Mouse (Mus musculus) urinary bladder, postnatal 25 days (tissue): Measurements from ENCODE around the gene Zfp113.

Experiments
- DNase-seq: peaks from one replicate; pipeline ENCODE4 v3.0.0; 2022; ENCODE audit warnings: low spot score

Gene Zfp113

DNA sequence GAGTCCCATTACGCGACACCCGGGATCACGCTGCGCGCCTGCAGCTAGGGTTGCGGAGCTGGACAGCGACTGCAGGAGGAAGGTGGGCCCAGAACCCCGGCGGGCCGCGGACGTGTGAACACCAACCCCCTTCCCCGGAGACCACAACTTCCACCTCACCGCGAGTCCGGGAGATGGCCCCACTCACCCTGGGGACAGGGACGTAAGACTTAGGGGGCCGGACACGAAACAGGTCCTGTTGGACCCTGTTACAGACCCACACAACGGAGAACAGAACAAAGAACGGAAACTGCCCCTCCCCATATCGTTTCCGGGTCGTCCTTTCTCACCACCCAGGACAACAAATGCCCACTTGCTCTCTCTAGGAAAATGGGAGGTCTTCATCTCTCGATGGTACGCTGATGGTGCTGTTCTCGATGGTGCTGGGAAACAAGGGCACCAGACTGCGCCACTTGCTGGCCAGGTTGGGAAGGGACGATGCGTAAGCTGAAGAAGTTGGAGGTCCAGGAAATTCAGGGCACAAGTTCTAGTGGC, at the start of gene Zfp113:
Gene Zfp113 (minus strand): TSS at position 302 of the 534 bp plus-strand sequence.
- DNase-seq = peak; percentile 66

DNA sequence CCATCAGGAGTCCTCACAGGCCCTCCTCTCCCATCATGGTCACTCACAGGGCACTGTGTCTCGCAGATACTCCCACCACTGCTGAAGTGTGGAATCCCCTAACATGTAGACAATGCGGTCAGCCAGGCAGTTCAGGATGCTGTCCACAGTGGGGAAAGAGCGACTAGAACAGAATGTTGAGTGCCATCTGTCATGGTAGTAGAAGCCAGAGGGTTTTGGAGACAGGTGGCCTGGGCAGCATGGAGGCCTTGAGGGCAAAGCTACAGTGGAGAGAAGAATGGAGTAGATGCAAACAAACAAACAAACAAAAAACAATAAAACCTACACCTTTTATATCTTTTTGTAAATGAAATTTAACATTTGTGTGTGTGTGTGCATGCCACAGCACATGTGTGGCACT, 46.5 kb upstream of the Zfp113 start:
- no peak for DNase-seq

DNA sequence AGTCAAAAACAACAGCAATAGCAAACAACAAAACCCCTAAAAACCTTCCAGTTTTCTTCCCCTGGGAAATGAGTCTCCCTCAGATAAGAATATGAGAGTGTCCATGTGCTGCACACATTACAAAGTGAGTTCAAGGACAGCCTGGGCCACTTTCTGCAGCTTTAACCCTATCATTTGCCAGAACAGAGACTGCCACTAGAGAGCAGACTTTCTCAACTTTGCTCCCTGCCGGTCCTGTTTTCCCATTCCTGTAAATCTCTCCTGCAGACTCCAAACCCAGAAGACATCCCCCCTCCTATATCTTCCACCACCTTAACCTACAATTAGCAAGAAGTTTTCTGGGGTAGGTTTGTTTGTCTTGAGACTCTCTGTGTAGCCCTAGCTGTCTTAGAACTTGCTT, 44.0 kb upstream of the Zfp113 start:
- DNase-seq = no peak

DNA sequence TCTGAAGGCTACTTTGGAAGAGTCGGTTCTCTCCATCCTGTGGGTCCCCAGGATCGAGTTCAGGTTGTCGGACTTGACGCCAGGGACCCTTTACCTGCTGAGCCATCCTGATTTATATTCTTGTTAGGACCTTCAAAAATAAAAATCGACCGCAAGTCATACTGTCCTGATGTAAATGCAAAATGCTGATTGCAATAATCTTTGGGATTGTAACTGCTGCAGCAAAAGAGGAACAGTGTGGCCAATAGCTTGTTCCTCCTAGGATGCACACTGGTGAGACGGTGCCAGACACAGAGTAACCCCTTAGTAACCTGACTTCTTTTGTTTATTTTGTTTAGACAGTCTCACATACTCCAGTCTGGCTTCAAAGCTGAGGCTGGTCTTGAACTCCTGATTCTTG, 39.9 kb upstream of the Zfp113 start:
- DNase-seq = no peak

- DNase-seq = peak; percentile 31
These were observed 39.3 kb upstream of the Zfp113 start for GRCm38 (mm10) chr5:138194755-138195345.

DNA sequence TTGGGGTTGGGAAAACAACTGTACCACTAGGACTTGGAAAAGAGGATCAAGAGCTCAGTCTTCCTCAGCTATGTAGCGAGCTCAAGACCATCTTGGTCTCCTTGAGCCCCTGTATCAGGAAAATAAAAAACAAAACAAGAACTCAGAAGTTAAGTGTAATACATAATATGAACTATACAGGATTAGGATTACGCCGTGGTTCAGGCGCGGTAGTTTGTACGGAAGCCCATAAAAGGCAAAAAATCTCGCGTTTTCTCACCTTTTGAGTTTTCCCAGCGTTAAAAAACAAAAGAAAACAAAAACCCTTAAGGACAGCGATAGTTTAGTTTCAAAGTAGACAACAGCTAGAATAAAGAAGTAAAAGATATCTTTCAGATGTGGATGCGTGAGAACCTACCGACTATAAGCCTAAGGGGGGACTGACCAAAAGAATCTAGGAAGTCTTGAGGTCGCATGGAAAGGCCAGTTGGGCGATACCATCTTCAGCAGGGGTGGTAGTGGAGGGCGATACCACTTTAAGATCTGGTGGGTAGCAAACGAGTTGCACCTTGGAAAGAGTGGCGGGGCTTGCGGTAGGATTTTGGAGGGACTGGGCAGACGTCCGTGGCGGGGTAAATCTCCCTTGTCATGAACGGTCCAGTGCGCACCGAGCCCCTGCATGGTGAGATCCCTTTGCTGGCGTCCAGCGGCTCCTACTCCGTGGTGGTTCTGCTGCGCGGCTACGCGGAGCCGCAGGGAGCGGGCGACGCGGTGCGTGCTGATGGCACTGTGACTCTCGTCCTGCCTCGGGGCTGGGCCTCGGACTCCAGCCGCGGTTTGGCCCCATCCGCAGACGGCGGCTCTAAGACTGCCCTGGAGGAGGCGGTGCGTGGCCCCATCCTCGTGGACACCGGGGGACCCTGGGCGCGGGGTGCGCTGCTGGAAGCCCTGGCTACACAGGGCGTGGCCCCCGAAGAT, 38.5 kb upstream of the Zfp113 start, which contains the start of gene Mblac1:
Gene Mblac1 (plus strand): TSS at position 544 of the 957 bp plus-strand sequence.
- DNase-seq = peak; percentile 77

DNA sequence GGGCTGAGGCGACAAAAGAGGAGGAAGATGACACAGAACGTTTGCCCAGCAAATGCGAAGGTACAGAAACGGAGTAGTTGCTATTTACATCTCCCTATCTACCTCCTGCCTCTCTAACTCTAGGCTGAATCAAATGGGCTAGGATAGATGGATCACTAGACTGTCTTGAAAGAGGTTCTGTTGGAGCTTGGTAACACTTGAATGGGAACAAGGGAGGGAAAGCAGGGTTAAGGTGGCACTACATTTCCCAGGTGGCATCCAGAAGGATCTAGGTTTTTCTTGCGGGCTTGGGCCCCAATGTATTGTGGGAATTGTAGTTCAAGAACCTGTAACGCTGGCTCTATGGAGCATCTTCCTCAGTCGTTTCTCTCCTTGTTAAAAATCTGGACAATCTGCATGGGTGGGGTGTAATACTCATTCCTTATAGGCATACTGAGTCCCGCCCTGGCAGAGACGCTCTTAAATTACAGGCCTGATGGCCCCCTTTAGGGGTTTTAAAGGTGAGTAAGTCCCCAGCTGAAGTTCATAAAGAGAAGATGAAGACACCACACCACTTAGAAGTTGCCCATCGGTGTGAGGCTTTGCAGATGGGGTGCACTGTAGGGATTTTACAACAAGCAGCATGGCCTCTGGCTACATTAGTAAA, 32.2 kb upstream of the Zfp113 start:
- DNase-seq = peak; percentile 23

DNA sequence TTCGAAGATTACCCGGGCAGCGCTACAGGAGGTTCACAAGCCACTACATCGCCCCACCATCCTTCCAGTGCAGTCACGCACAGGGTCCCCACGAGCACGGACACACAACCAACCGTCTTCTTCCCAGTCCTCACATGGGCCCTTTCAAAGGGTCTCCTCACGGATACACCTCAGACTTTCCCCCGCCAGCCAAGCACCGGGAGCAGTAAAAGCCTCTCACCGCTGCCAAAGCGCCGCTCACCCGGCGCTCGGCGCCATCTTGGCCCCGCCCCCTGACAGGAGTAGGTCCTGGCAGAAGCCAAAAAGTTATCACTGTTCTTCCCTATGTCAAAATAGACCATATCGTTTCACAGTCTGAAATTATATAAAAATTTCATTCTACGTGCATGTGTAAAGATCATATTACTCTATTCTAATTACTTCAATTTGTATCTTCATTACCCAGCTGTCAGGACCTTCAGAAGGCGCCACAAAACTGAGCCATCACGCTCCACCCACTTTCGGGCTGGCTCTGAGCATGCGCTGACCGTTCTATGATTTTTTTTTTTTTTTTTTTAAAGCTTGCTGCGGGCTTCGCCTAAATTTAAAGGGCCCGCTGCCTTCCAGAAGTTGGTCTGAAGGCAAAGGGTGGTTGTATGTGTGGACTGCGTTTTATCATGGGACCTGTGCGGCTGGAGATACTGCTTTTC, 31.6 kb upstream of the Zfp113 start, which contains the start of the genes Taf6 and Cnpy4:
Gene Taf6 (minus strand): TSS at position 502 of the 689 bp plus-strand sequence.
Gene Cnpy4 (plus strand): TSS at position 536 of the 689 bp plus-strand sequence.
- peak; percentile 77 for DNase-seq

GRCm38 (mm10) chr5:138173217-138173616, 17.7 kb upstream of the Zfp113 start:
- no peak for DNase-seq

DNA sequence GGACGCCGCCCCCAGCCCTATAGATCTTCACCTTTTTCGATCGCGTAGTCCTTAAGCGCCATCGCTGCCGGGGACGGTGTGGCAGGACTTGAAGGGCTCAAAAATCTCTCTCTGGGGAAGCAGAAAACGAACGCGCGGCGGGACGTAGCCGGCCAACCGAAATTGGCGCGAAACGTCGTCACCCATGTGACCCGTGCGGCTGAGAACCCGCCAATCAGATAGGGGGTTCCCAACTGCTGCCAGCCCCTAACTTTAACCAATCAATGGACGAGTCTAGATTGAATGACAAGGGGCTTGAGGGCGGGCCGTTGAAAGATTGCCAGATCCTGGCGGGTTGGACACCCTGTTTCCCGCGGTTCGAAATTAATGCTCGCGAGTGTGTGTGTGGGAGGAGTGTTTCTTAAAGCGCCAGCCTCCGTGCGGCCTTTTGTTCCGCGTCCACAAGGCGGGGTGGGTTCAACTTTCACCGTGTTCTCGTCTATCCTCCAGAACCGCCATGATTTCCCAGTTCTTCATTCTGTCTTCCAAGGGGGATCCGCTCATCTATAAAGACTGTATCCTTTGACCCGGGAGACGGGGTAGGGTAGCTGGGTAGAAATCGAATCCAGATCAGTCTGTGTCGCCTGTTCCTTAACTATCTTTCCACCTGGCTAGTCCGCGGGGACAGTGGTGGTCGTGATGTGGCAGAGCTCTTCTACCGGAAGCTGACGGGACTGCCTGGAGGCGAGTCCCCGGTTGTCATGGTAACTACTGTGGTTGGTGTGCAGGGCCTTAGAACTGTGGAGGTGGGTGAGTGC, 16.3 kb upstream of the Zfp113 start, which contains the start of the genes Ap4m1 and Mcm7:
Gene Ap4m1 (plus strand): TSS at position 308 of the 797 bp plus-strand sequence.
Gene Mcm7 (minus strand): TSS at position 728 of the 797 bp plus-strand sequence.
- DNase-seq = peak; percentile 95

DNA sequence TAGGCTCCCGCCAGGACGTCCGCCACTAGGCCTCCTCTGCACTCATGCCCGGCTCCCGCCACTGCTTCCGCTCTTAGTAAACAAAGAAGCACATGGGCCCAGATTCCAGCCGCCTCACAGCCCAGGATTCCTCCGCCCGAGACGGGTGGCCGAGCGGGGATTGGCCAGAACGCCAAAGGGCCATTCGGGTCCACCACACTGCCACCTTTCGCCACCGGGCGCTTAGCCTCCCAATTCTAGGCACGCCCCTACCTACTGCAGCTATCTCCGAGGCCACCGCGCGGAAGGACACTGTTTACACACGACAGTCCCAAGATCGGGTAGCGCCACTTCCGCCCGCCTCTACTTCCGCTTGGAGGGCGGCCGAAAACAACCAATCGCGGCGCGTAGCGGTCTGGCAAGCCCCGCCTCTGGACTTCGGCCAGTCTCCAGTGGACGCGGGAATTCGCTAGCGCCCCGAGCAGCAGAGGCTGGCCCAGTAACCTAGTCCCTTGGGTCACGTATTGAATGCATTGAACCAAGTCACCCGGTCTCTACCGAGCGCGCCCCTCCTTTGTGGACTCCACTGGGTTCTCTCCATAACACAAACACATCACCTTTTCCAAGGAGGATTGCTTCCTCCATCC, 15.5 kb upstream of the Zfp113 start:
- peak; percentile 95 for DNase-seq

DNA sequence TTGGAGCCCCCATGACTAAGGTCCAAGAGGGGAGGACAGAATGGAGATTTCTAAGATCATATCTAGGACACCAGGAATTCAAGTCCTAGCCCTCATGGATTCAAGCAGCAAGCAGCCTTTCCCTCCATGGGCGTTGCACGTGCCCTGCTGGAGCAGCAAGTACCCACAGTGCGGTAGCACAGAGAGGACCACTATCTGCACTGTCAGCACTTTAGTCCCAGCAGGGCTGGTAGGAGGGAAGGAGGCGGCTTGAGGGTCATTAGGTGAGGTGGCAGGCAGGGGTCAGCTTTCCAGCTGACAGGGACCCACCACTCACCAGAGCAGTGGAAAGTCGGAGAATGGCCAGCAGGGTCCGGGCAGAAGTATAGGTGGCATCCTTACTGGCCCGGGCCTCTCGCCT, 10.1 kb upstream of the Zfp113 start:
- no peak for DNase-seq

DNA sequence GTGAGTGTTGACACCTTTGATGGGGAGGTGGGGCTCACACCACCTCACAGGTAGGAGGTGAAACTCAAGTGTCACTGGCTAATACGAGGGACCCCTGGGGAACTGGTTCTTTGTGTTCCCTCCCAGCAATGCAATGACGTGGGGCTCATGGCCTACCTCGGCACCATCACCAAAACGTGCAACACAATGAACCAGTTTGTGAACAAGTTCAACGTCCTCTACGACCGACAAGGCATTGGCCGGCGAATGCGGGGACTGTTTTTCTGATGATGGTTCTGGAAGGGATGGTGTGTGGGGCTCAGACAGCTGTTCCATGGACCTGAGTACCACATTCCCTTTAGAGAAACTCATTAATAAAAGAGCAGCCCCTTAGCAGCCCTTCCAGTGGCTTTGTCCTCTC, 8.1 kb upstream of the Zfp113 start:
- DNase-seq = no peak

- no peak for DNase-seq
These were observed 7.5 kb upstream of the Zfp113 start for GRCm38 (mm10) chr5:138163046-138163445.

DNA sequence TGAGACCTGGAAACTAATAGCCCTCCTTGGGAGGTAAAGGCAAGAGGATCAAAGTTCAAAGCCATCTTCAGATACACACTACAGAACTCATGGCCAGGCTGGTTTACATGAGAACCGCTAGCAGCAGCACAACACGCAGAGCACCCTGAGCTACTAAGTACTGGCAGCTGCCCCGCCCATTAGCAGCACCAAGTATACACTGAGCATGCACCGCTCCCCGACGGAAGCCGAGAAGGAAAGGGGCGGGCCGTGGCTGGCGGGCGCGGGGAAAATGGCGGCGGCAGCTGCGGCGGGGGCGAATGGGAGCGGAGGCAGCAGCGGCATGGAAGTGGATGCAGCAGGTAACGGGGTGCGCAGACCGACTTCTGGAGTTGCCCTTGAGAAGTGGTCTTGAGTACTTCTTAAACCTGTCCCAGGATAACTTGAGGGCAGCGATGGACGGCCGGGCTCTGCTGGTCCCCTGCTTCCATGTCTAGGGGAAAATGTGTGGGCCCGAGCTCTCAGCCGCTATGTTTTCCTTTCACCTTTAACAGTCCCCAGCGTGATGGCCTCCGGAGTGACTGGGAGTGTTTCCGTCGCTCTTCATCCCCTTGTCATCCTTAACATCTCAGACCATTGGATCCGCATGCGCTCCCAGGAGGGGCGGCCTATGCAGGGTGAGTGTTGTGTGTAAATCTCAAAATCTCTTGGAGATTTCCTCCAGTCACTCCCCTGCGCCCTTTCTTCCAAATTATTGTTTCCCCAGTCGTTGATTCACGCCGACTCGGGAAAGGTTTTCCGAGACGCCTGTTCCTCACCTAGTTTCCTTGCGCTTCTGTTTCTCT, 5.5 kb upstream of the Zfp113 start, which contains the start of gene Cops6:
Gene Cops6 (plus strand): TSS at position 230 of the 824 bp plus-strand sequence.
- peak; percentile 94 for DNase-seq

DNA sequence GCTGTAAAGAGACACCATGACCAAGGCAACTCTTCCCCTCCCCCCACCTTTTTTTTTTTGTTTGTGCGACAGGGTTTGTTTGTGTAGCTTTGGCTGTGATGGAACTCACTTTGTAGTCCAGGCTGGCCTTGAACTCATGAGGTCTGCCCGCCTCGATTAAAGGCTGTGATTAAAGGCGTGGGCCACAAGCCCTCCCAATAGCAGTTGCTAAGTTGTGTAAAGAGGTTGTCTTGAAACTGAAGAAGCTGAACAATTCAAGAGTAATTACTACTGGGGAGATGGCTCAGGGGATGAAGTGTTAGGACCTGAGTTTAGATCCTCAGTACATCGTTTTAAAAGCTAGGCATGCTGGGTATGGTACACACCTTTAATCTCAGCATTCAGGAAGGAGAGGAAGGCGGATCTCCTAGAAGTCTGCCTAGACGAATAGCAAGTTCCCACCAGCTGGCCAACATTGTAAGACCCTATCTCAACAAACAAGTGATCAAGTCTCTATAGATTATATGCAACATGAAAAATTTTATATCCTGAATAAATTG, 4.7 kb upstream of the Zfp113 start:
- no peak for DNase-seq

GRCm38 (mm10) chr5:138154390-138154789, 1.2 kb downstream of the Zfp113 start:
- DNase-seq = no peak

- DNase-seq = no peak
These were observed 17.0 kb downstream of the Zfp113 start for GRCm38 (mm10) chr5:138138585-138138984.
